Mouse (Mus musculus): ENCODE measurements around the gene Tor1b. TPM values are rescaled to one million over a fixed set of nuclear protein-coding genes. Genes with fewer than 3 reads are reported as not detected.

Tor1b gene
- total and polyA plus RNA-seq, 3 experiments = 23.1 to 31.1 (median 25.3) TPM

DNA sequence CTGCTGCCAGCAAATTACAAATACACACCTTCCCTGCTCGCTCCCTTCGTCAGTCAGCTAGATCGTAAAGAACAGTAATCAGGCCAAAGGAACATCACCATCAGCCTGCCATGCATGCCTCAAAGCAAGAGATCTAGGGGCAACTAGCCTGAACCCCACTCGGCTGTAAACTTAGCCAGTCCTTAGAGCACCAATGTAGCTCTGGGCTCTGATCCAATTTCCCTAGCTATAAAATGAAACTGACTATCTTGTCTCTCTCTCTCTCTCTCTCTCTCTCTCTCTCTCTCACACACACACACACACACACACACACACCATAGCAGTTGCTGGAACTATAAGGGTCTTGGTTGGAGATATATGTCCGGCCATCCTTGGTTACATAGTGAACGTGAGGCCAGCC lies 48.5 kb upstream of the Tor1b start:
- Histone ChIP-seq H3K79me2 (replicated peaks; ENCODE audit: control insufficient read depth, extremely low read depth, insufficient read depth, poor library complexity, severe bottlenecking) (no peaks in the 10 kb centered on the region), H3K27me3 (replicated peaks) (peaks cover 51% of the 10 kb centered on the region), H3K9ac (ENCODE audit: insufficient read depth, low read depth) (no peak overlapping the region), H3K4me3 (replicated peaks in 1 of 3; ENCODE audit: low read depth in 2 of 3, low read length in 2 of 3, poor library complexity in 1 of 3) (no peak overlapping the region), H3K36me3 (replicated peaks in 1 of 2; ENCODE audit: control insufficient read depth in 1 of 2, insufficient read depth in 1 of 2, low read length in 1 of 2) (no peaks in the 10 kb centered on the region), H3K4me1 (ENCODE audit: control insufficient read depth in 1 of 2, insufficient read depth in 2 of 2) (no peaks in the 10 kb centered on the region; a peak in 1 of 4 replicates), H3K27ac (ENCODE audit: insufficient read depth, low read depth) (no peak overlapping the region), H3K9me3 (replicated peaks; ENCODE audit: low read length) (no peaks in the 10 kb centered on the region), H3K4me2 (ENCODE audit: insufficient read depth, low read depth, poor library complexity, severe bottlenecking) (no peak overlapping the region)
- dilution Hi-C loops (cut with MboI; ENCODE audit: extremely low pct_ligation_motif_present, extremely low pct_unique_long_range_greater_than_20kb, low sequenced_read_pairs) (no loop called here), in situ Hi-C loops (cut with MboI; ENCODE audit: low pct_ligation_motif_present, low pct_unique_long_range_greater_than_20kb, low sequenced_read_pairs) (no loop called here)
- DNase-seq (ENCODE audit: extremely low read depth) = no peak
- TF ChIP-seq CTCF (conservative IDR thresholded peaks at IDR 0.05 in 1 of 2, IDR thresholded peaks at IDR 0.05 in 1 of 2; ENCODE audit: low read depth in 2 of 2, low read length in 2 of 2) (no peak), POLR2A (IDR thresholded peaks at IDR 0.05; ENCODE audit: low read depth, low read length) (no peak), RCOR1 (conservative IDR thresholded peaks at IDR 0.05; ENCODE audit: low read depth, low read length) (no peak), USF2 (conservative IDR thresholded peaks at IDR 0.05; ENCODE audit: low read depth, low read length) (no peak), MXI1 (IDR thresholded peaks at IDR 0.05; ENCODE audit: low read depth, low read length) (no peak), CHD1 (IDR thresholded peaks at IDR 0.05; ENCODE audit: low read depth, low read length) (no peak), JUND (conservative IDR thresholded peaks at IDR 0.05; ENCODE audit: low read depth, low read length) (no peak), RAD21 (IDR thresholded peaks at IDR 0.05; ENCODE audit: low read depth, low read length) (no peak), MAX (IDR thresholded peaks at IDR 0.05; ENCODE audit: low read length) (no peak), MAFK (IDR thresholded peaks at IDR 0.05; ENCODE audit: insufficient replicate concordance, low read length) (no peak)

DNA sequence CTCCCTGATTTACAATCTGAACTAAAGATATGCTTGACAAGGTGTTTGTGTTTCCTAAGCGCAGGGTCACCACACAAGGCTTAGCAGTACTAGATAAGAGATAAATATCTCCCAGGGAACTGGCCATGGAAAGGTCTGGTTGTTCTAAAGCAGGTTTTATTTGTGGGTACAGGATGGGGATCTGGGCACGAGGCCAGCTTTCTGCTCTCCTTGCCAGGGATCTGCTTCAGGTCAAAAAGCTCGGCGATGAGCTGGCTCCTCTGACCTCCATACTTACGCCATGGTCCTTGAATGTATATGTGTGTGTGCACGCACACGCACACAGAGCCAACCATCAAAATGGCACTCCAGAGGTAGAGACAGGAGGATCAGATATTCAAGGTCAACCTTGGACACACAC lies 47.8 kb upstream of the Tor1b start:
- H3K9ac ChIP-seq (ENCODE audit: insufficient read depth, low read depth) = no peak overlapping the region
- in situ Hi-C loops (cut with MboI; ENCODE audit: low pct_ligation_motif_present, low pct_unique_long_range_greater_than_20kb, low sequenced_read_pairs) (no loop called here), dilution Hi-C loops (cut with MboI; ENCODE audit: extremely low pct_ligation_motif_present, extremely low pct_unique_long_range_greater_than_20kb, low sequenced_read_pairs) (no loop called here)
- TF ChIP-seq CTCF (conservative IDR thresholded peaks at IDR 0.05 in 1 of 2, IDR thresholded peaks at IDR 0.05 in 1 of 2; ENCODE audit: low read depth in 2 of 2, low read length in 2 of 2) (no peak), UBTF (IDR thresholded peaks at IDR 0.05; ENCODE audit: low read depth, low read length) (no peak), E2F4 (IDR thresholded peaks at IDR 0.05; ENCODE audit: insufficient replicate concordance, low read depth, low read length) (no peak), ZMIZ1 (IDR thresholded peaks at IDR 0.05; ENCODE audit: low read depth, low read length) (no peak), MAX (IDR thresholded peaks at IDR 0.05; ENCODE audit: low read length) (no peak), ELF1 (IDR thresholded peaks at IDR 0.05; ENCODE audit: low read depth, low read length) (no peak), BHLHE40 (IDR thresholded peaks at IDR 0.05; ENCODE audit: low read depth, low read length) (no peak)
- no peaks in the 10 kb centered on the region; a peak in 1 of 4 replicates for H3K4me1 ChIP-seq (ENCODE audit: control insufficient read depth in 1 of 2, insufficient read depth in 2 of 2)
- H3K4me3 ChIP-seq (replicated peaks in 1 of 3; ENCODE audit: low read depth in 2 of 3, low read length in 2 of 3, poor library complexity in 1 of 3) = no peak overlapping the region
- H3K36me3 ChIP-seq (replicated peaks in 1 of 2; ENCODE audit: control insufficient read depth in 1 of 2, insufficient read depth in 1 of 2, low read length in 1 of 2) = no peaks in the 10 kb centered on the region
- no peak overlapping the region for H3K4me2 ChIP-seq (ENCODE audit: insufficient read depth, low read depth, poor library complexity, severe bottlenecking)
- no peaks in the 10 kb centered on the region for H3K79me2 ChIP-seq (replicated peaks; ENCODE audit: control insufficient read depth, extremely low read depth, insufficient read depth, poor library complexity, severe bottlenecking)
- H3K9me3 ChIP-seq (replicated peaks; ENCODE audit: low read length) = no peaks in the 10 kb centered on the region
- DNase-seq (ENCODE audit: extremely low read depth) = no peak
- H3K27ac ChIP-seq (ENCODE audit: insufficient read depth, low read depth) = no peak overlapping the region
- H3K27me3 ChIP-seq (replicated peaks) = peaks cover 46% of the 10 kb centered on the region

DNA sequence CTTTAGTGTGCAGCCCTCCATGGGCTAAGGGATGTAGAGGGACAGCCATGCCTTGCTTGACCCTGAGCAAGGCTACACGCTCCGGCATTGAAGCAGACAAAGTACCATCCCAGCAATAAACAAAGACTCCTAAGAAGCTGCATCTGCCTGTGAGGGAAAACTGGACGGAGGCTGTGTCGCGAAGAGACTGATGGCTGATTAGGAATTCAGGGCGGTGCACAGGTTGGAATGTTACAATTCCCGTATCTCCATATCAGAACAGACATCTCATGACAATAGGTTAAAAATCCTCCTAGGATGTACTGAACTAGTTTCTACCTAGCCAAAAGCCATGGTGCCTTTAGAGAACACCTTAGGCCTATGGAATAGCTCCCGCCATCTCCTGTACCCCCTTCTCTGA lies 46.9 kb upstream of the Tor1b start:
- DNase-seq (ENCODE audit: extremely low read depth) = no peak
- Histone ChIP-seq H3K4me1 (ENCODE audit: control insufficient read depth in 1 of 2, insufficient read depth in 2 of 2) (no peaks in the 10 kb centered on the region; a peak in 1 of 4 replicates), H3K79me2 (replicated peaks; ENCODE audit: control insufficient read depth, extremely low read depth, insufficient read depth, poor library complexity, severe bottlenecking) (no peaks in the 10 kb centered on the region), H3K9me3 (replicated peaks; ENCODE audit: low read length) (no peaks in the 10 kb centered on the region), H3K27me3 (replicated peaks) (peaks cover 41% of the 10 kb centered on the region), H3K9ac (ENCODE audit: insufficient read depth, low read depth) (no peak overlapping the region), H3K36me3 (replicated peaks in 1 of 2; ENCODE audit: control insufficient read depth in 1 of 2, insufficient read depth in 1 of 2, low read length in 1 of 2) (no peaks in the 10 kb centered on the region), H3K27ac (ENCODE audit: insufficient read depth, low read depth) (no peak overlapping the region), H3K4me3 (replicated peaks in 1 of 3; ENCODE audit: low read depth in 2 of 3, low read length in 2 of 3, poor library complexity in 1 of 3) (no peak overlapping the region), H3K4me2 (ENCODE audit: insufficient read depth, low read depth, poor library complexity, severe bottlenecking) (no peak overlapping the region)
- in situ Hi-C loops (cut with MboI; ENCODE audit: low pct_ligation_motif_present, low pct_unique_long_range_greater_than_20kb, low sequenced_read_pairs) = no loop called here
- no peak for TF ChIP-seq ZMIZ1 (IDR thresholded peaks at IDR 0.05; ENCODE audit: low read depth, low read length)
- no peak for TF ChIP-seq NELFE (IDR thresholded peaks at IDR 0.05; ENCODE audit: low read depth, low read length)
- TF ChIP-seq UBTF (IDR thresholded peaks at IDR 0.05; ENCODE audit: low read depth, low read length) = no peak
- no peak for TF ChIP-seq ELF1 (IDR thresholded peaks at IDR 0.05; ENCODE audit: low read depth, low read length)
- TF ChIP-seq MEF2A (IDR thresholded peaks at IDR 0.05; ENCODE audit: borderline replicate concordance, low read depth, low read length) = no peak
- TF ChIP-seq CTCF (conservative IDR thresholded peaks at IDR 0.05 in 1 of 2, IDR thresholded peaks at IDR 0.05 in 1 of 2; ENCODE audit: low read depth in 2 of 2, low read length in 2 of 2) = no peak
- TF ChIP-seq IRF4 (IDR thresholded peaks at IDR 0.05; ENCODE audit: low read depth, low read length) = no peak
- TF ChIP-seq BHLHE40 (IDR thresholded peaks at IDR 0.05; ENCODE audit: low read depth, low read length) = no peak
- no peak for TF ChIP-seq MXI1 (IDR thresholded peaks at IDR 0.05; ENCODE audit: low read depth, low read length)
- no peak for TF ChIP-seq TBP (conservative IDR thresholded peaks at IDR 0.05; ENCODE audit: low read depth, low read length)
- no peak for TF ChIP-seq ZNF384 (IDR thresholded peaks at IDR 0.05; ENCODE audit: low read depth, low read length)
- no peak for TF ChIP-seq POLR2A (IDR thresholded peaks at IDR 0.05; ENCODE audit: low read depth, low read length)
- dilution Hi-C loops (cut with MboI; ENCODE audit: extremely low pct_ligation_motif_present, extremely low pct_unique_long_range_greater_than_20kb, low sequenced_read_pairs) = no loop called here
